Mouse (Mus musculus) midbrain, embryonic 11.5 days (tissue): ENCODE measurements around the gene Cfap206. TPM values are rescaled to one million over a fixed set of nuclear protein-coding genes. Genes with fewer than 3 reads are reported as not detected.

Experiments
- ATAC-seq: fragments of 200-750 bp; cut with Nextera tagmentation; 2 replicates; pipeline ENCODE4 v1.8.0; 2017; ENCODE audit warnings: moderate TSS enrichment, moderate library complexity; ENCODE audit not compliant: low FRiP score
- DNase-seq: peaks from one replicate; pipeline ENCODE4 v3.0.0; 2015; ENCODE audit warnings: low spot score; ENCODE audit errors: missing footprints
- H3K27ac ChIP-seq: fragments of 300-500 bp; sonication (generic); 2 replicates; pipeline ENCODE4 v1.5.1; 2014; ENCODE audit warnings: low read depth, low read length
- H3K27me3 ChIP-seq: fragments of 300-500 bp; sonication (generic); 2 replicates; pipeline ENCODE4 v1.6.1; 2014; ENCODE audit warnings: mild to moderate bottlenecking, low read length, moderate library complexity, mixed read lengths; ENCODE audit not compliant: control insufficient read depth, insufficient read depth
- H3K36me3 ChIP-seq: fragments of 300-500 bp; sonication (generic); 2 replicates; pipeline ENCODE4 v1.6.1; 2014; ENCODE audit warnings: mild to moderate bottlenecking, low read length, moderate library complexity, mixed read lengths; ENCODE audit not compliant: control insufficient read depth, insufficient read depth
- H3K4me1 ChIP-seq: fragments of 300-500 bp; sonication (generic); 2 replicates; pipeline ENCODE4 v1.6.1; 2014; ENCODE audit warnings: low read length; ENCODE audit not compliant: control insufficient read depth, insufficient read depth
- H3K4me2 ChIP-seq: fragments of 300-500 bp; sonication (generic); 2 replicates; pipeline ENCODE4 v1.6.1; 2014; ENCODE audit warnings: mild to moderate bottlenecking, moderate library complexity
- H3K4me3 ChIP-seq: fragments of 300-500 bp; sonication (generic); 2 replicates; pipeline ENCODE4 v1.5.1; 2014; ENCODE audit warnings: low read depth, low read length
- H3K9ac ChIP-seq: fragments of 300-500 bp; sonication (generic); 2 replicates; pipeline ENCODE4 v1.6.1; 2014; ENCODE audit warnings: low read length
- H3K9me3 ChIP-seq: fragments of 300-500 bp; sonication (generic); 2 replicates; pipeline ENCODE4 v1.6.1; 2016; ENCODE audit warnings: low read length; ENCODE audit not compliant: control insufficient read depth
- WGBS: fragments of 180-500 bp; shearing (Covaris S2); extraction: QIAGEN DNeasy Blood & Tissue Kit; methylation state at CpG from one replicate; pipeline ENCODE4 v1.1.7; 2014; 5-methylcytosine and 5-hydroxymethylcytosine counted together
- polyA plus RNA-seq: library from polyadenylated mRNA; unstranded; fragments of >200 nt; fragmentation: Nextera tagmentation; extraction: Ambion mirVana; gene quantifications from 2 replicates; pipeline ENCODE4 v1.2.1, GENCODE M21; 2014

Cfap206 gene
- polyA plus RNA-seq, 1 experiment from 2014 or later: 0.48 TPM

GRCm38 (mm10) chr4:34724306-34724705, 5.7 kb downstream of the Cfap206 start:
- Histone ChIP-seq H3K4me2 (no peak overlapping the region), H3K27me3 (no peaks in the 10 kb centered on the region), H3K4me3 (no peak overlapping the region), H3K9ac (no peak overlapping the region), H3K36me3 (no peaks in the 10 kb centered on the region), H3K27ac (no peak overlapping the region), H3K4me1 (no peaks in the 10 kb centered on the region), H3K9me3 (peaks cover 4% of the 10 kb centered on the region)
- no peak for ATAC-seq
- 58% methylated on average over 4 of the region's 4 CpGs for WGBS
- DNase-seq: no peak

DNA sequence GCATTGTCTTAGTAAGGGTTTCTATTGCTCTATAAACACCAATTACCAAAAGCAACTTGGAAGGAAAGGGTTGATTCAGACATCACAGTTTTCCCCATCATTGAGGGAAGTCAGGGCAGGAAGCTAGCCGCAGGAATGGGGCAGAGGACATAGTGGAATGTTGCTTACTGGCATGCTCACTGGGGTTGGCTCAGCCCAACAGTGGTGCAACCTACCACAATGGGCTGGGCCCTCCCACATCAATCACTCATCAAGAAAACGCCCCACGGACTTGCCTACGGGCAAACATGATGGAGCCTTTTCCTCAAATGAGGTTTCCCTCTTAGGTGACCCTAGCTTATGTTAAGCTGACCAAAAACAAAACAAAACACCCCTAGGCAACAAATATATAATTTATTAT, 6.8 kb downstream of the Cfap206 start:
- peaks cover 4% of the 10 kb centered on the region for H3K9me3 ChIP-seq
- no peak overlapping the region for H3K27ac ChIP-seq
- no peaks in the 10 kb centered on the region for H3K36me3 ChIP-seq
- no peaks in the 10 kb centered on the region for H3K27me3 ChIP-seq
- no peaks in the 10 kb centered on the region for H3K4me1 ChIP-seq
- H3K4me2 ChIP-seq: no peak overlapping the region
- DNase-seq (no peak), ATAC-seq (no peak)
- H3K9ac ChIP-seq: no peak overlapping the region
- H3K4me3 ChIP-seq: no peak overlapping the region
- WGBS: 73% methylated on average over 4 of the region's 4 CpGs

DNA sequence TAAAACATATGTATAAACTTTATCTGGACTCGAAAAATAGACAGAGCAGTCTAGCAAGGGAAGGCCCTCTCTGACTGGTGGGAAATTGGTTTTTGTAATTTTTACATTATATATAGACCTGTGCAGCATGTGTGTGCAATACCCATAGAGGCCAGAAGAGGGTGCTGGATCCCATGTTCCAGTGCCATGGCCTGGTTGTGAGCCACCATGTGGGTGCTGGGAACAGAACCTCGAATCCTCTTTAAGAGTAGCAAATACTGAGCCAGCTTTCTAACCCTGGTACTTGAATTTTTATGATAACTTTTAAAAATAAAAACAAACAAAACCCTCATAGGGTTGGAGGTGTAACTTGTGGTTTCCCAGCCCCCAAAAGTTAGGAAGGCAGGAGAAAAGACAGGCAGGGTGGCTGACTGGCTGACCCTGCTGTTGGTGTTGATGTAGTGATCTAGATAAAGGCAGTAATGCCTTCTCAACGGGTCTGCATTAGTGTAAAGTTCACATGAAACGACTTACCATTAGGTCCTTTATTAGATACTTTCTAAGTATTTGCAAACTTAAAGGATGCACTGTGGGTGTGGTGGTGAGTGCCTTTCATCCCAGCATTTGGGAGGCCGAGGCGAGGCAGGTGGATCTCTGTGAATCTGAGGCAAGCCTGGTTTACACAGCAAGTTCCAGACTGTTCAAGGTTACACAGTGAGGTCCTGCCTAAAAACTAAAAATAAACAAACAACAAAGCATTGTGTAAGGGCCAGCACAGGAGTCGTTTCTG, 9.7 kb downstream of the Cfap206 start:
- Histone ChIP-seq H3K4me2 (no peak overlapping the region), H3K4me1 (no peaks in the 10 kb centered on the region), H3K27me3 (no peaks in the 10 kb centered on the region), H3K27ac (no peak overlapping the region), H3K9ac (no peak overlapping the region), H3K4me3 (no peak overlapping the region), H3K9me3 (peaks cover 4% of the 10 kb centered on the region), H3K36me3 (no peaks in the 10 kb centered on the region)
- no peak for DNase-seq
- no peak for ATAC-seq
- 84% methylated on average over 7 of the region's 7 CpGs for WGBS

- Histone ChIP-seq H3K27me3 (no peaks in the 10 kb centered on the region), H3K9me3 (peaks cover 4% of the 10 kb centered on the region), H3K4me3 (no peak overlapping the region), H3K36me3 (no peaks in the 10 kb centered on the region), H3K4me2 (no peak overlapping the region), H3K4me1 (no peaks in the 10 kb centered on the region), H3K9ac (no peak overlapping the region), H3K27ac (no peak overlapping the region)
- no peak for ATAC-seq
- DNase-seq: no peak
- 96% methylated on average over 12 of the region's 12 CpGs for WGBS
Observed at GRCm38 (mm10) chr4:34719421-34719820, 10.6 kb downstream of the Cfap206 start.

DNA sequence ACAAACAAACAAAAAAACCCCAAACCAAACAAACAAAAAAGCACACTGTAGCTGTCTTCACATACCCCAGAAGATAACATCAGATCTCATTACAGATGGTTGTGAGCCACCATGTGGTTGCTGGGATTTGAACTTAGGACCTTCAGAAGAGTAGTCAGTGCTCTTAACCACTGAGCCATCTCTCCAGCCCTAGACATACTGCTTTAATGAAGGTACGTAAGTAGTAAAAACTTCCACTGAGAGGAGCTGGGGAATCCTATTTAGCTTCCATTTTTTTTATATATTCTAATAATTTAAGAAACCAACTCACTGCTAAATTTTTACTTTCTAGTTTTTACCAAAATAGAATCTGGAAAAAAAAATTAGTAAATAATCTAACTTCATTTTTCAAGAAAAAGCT, 14.9 kb downstream of the Cfap206 start:
- H3K4me1 ChIP-seq: no peaks in the 10 kb centered on the region
- WGBS: 96% methylated on average over 1 of the region's 1 CpGs
- no peaks in the 10 kb centered on the region for H3K27me3 ChIP-seq
- no peak overlapping the region for H3K9ac ChIP-seq
- no peak for DNase-seq
- H3K9me3 ChIP-seq: peaks cover under 1% of the 10 kb centered on the region; the same call in 1 of the 2 replicates
- H3K4me3 ChIP-seq: no peak overlapping the region
- no peak overlapping the region for H3K27ac ChIP-seq
- no peak overlapping the region for H3K4me2 ChIP-seq
- no peak for ATAC-seq
- H3K36me3 ChIP-seq: no peaks in the 10 kb centered on the region

DNA sequence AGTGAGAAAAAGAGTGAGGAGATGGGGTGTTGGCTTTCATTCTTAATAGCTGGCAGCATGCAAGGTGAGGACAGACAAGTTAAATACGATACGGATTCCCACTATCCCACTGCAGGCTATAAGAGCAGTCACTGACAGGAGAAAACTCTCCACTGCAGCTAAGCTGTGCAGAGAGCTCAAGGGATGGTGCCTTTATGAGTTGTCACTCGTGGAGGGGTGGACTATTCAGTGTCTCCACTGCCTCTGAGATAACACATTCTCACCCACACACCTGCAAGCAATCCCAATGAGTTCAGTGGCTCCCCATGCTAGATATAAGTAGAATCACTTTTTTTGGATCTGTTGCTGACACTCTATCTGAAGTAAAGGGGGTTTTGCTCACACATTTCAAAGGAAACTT, 21.9 kb downstream of the Cfap206 start:
- ATAC-seq (no peak), DNase-seq (no peak)
- Histone ChIP-seq H3K36me3 (no peaks in the 10 kb centered on the region), H3K27ac (no peak overlapping the region), H3K4me3 (no peak overlapping the region), H3K27me3 (no peaks in the 10 kb centered on the region), H3K4me1 (no peaks in the 10 kb centered on the region), H3K9me3 (no peaks in the 10 kb centered on the region), H3K9ac (no peak overlapping the region), H3K4me2 (no peak overlapping the region)
- 80% methylated on average over 3 of the region's 3 CpGs for WGBS

- H3K4me3 ChIP-seq: no peak overlapping the region
- no peak overlapping the region for H3K4me2 ChIP-seq
- no peak overlapping the region for H3K27ac ChIP-seq
- no peaks in the 10 kb centered on the region for H3K4me1 ChIP-seq
- DNase-seq (no peak), ATAC-seq (no peak)
- WGBS: 78% methylated on average over 3 of the region's 3 CpGs
- H3K36me3 ChIP-seq: no peaks in the 10 kb centered on the region
- no peaks in the 10 kb centered on the region for H3K27me3 ChIP-seq
- H3K9me3 ChIP-seq: no peaks in the 10 kb centered on the region
- no peak overlapping the region for H3K9ac ChIP-seq
Observed at GRCm38 (mm10) chr4:34707248-34707647, 22.8 kb downstream of the Cfap206 start.

DNA sequence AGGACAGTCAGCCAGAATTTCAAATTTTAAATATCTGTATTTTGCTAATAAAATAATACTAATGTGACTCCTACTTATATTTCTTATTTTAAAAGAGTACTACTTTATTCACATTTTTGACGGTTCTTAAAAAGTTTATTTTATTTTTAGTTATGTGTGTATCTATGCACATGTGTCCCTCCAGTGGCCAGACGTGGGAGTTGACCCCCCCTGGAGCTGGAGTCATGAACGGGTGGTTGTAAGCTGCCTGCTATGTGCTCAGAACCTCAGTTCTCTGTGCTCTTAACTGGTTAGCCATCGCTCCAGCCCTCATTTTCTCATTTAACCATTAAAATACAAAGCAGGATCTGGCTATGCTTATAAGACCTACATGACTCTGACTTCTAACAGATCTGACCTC, 27.0 kb downstream of the Cfap206 start:
- DNase-seq: no peak
- Histone ChIP-seq H3K36me3 (no peaks in the 10 kb centered on the region), H3K4me2 (no peak overlapping the region), H3K4me1 (no peaks in the 10 kb centered on the region), H3K27ac (no peak overlapping the region), H3K27me3 (no peaks in the 10 kb centered on the region), H3K9ac (no peak overlapping the region), H3K4me3 (no peak overlapping the region), H3K9me3 (no peaks in the 10 kb centered on the region)
- WGBS: 79% methylated on average over 4 of the region's 4 CpGs
- ATAC-seq: no peak

GRCm38 (mm10) chr4:34702231-34702630, 27.8 kb downstream of the Cfap206 start:
- Histone ChIP-seq H3K9me3 (no peaks in the 10 kb centered on the region), H3K27ac (no peak overlapping the region), H3K27me3 (no peaks in the 10 kb centered on the region), H3K4me3 (no peak overlapping the region), H3K4me1 (no peaks in the 10 kb centered on the region), H3K9ac (no peak overlapping the region), H3K4me2 (no peak overlapping the region), H3K36me3 (no peaks in the 10 kb centered on the region)
- DNase-seq (no peak), ATAC-seq (no peak)
- 97% methylated on average over 11 of the region's 11 CpGs for WGBS
